ENCODE assay signal across 7 mouse cellular contexts in genomic region chr11:101968791-101969190, GRCm38 (mm10). TPM values are rescaled to one million over a fixed set of nuclear protein-coding genes. Genes with fewer than 3 reads are reported as not detected.
DNase-seq lines count a peak whose midpoint lies in the region; ATAC-seq and TF ChIP-seq lines count a peak whose summit lies in the region.

No protein-coding gene starts in this region.

- TF ChIP-seq CTCF in small intestine, adult 2 months (IDR thresholded peaks at IDR 0.05; ENCODE audit: extremely low read depth, insufficient read length, insufficient replicate concordance, low read depth, low read length), result peak; percentile 97

- peak; percentile 67 for DNase-seq in adrenal gland, adult 8-10 months
- peak; percentile 95 for DNase-seq in embryo, embryonic 10.5 days (ENCODE audit: low spot score)
- DNase-seq in gastrocnemius, postnatal 25 days, result peak; percentile 55
- DNase-seq in intestine, embryonic 14.5 days (ENCODE audit: low spot score), result peak; percentile 88
- peak; percentile 83 to 85 for DNase-seq in left cerebral cortex, postnatal 10 days (ENCODE audit: extremely low spot score in 1 of 2, low spot score in 2 of 2)
- DNase-seq in midbrain, embryonic 10.5 days (ENCODE audit: low spot score), result peak; percentile 82

- H3K4me2 ChIP-seq in intestine, embryonic 14.5 days (ENCODE audit: low read length), result no peak overlapping the region

- H3K4me3 ChIP-seq in intestine, embryonic 14.5 days (ENCODE audit: low read depth, low read length), result no peak overlapping the region
- peak overlapping the region; percentile 7; the same call in 1 of the 2 replicates for H3K4me3 ChIP-seq in midbrain, embryonic 10.5 days
- no peak overlapping the region for H3K4me3 ChIP-seq in small intestine, adult 2 months (ENCODE audit: low read depth, low read length)

- H3K4me1 ChIP-seq in intestine, embryonic 14.5 days (replicated peaks; ENCODE audit: control insufficient read depth, insufficient read depth, low read length), result peaks cover under 1% of the 10 kb centered on the region; the same call in 1 of the 2 replicates
- H3K4me1 ChIP-seq in midbrain, embryonic 10.5 days, result peaks cover 56% of the 10 kb centered on the region
- 0 out of 2 replicates have a peak, but pooled peaks cover 3% of the 10 kb centered on the region for H3K4me1 ChIP-seq in small intestine, adult 2 months (ENCODE audit: control insufficient read depth, insufficient read depth, insufficient read length, low read length)

- H3K9me3 ChIP-seq in intestine, embryonic 14.5 days (ENCODE audit: control insufficient read depth, low read length), result no peaks in the 10 kb centered on the region
- no peaks in the 10 kb centered on the region for H3K9me3 ChIP-seq in midbrain, embryonic 10.5 days (replicated peaks)

- H3K36me3 ChIP-seq in intestine, embryonic 14.5 days (ENCODE audit: control insufficient read depth, insufficient read depth, low read length), result no peaks in the 10 kb centered on the region
- H3K36me3 ChIP-seq in midbrain, embryonic 10.5 days, result no peaks in the 10 kb centered on the region
- no peaks in the 10 kb centered on the region for H3K36me3 ChIP-seq in small intestine, adult 2 months (ENCODE audit: control insufficient read depth, insufficient read depth, low read length)

- intact Hi-C loops in left cerebral cortex, postnatal 10 days (cut with DNase I), result loop anchor here (1.0 kb wide), 1 partner anchor 47 kb away; no protein-coding TSS in a partner anchor

- H3K27ac ChIP-seq in intestine, embryonic 14.5 days (ENCODE audit: low read depth), result no peak overlapping the region
- peak overlapping the region; percentile 53; the same call in 1 of the 2 replicates for H3K27ac ChIP-seq in midbrain, embryonic 10.5 days (replicated peaks)
- H3K27ac ChIP-seq in small intestine, adult 2 months (ENCODE audit: insufficient read depth, low read depth, low read length), result no peak overlapping the region

- no peak for TF ChIP-seq POLR2A in small intestine, adult 2 months (IDR thresholded peaks at IDR 0.05; ENCODE audit: low read depth, low read length)

- 0% methylated on average over 5 of the region's 5 CpGs for WGBS in intestine, embryonic 14.5 days
- WGBS in midbrain, embryonic 10.5 days, result under 1% methylated on average over 5 of the region's 5 CpGs
- WGBS in small intestine, adult 2 months, result 0% methylated on average over 5 of the region's 5 CpGs

- H3K9ac ChIP-seq in intestine, embryonic 14.5 days (ENCODE audit: low read length), result no peak overlapping the region

- ATAC-seq in intestine, embryonic 14.5 days (replicated peaks; ENCODE audit: low FRiP score, low TSS enrichment, low read depth), result peak; percentile 62; the same call in 1 of the 2 replicates

- peaks cover 39% of the 10 kb centered on the region for H3K27me3 ChIP-seq in intestine, embryonic 14.5 days (replicated peaks; ENCODE audit: control insufficient read depth, insufficient read depth, low read length)
- H3K27me3 ChIP-seq in midbrain, embryonic 10.5 days (ENCODE audit: low read depth, poor library complexity, severe bottlenecking), result peaks cover 51% of the 10 kb centered on the region
- H3K27me3 ChIP-seq in small intestine, adult 2 months (ENCODE audit: control insufficient read depth, insufficient read depth, low read length), result peaks cover 23% of the 10 kb centered on the region

RNA-seq across cellular contexts. Expression of gene Sost, which starts 2.0 kb away (rescaled TPM):
- not detected for total RNA-seq in adrenal gland, adult 8-10 months (2022)
- total RNA-seq in gastrocnemius, postnatal 25 days (2021), result not detected
- not detected in 2 replicates for polyA plus RNA-seq in intestine, embryonic 14.5 days (2014; fragmentation: Nextera tagmentation; extraction: Ambion mirVana)
- total RNA-seq in left cerebral cortex, postnatal 10 days (2021), result not detected
- polyA plus RNA-seq in midbrain, embryonic 10.5 days (2016; fragmentation: Nextera tagmentation; extraction: Ambion mirVana), result 0.25 and 0.26 TPM in 2 replicates
- polyA plus RNA-seq in small intestine, adult 2 months (2012; rRNA removed), result not detected in 2 replicates

RNA-seq across cellular contexts. Expression of gene Cfap97d1, which starts 15.3 kb away (rescaled TPM):
- not detected for total RNA-seq in adrenal gland, adult 8-10 months (2022)
- not detected for total RNA-seq in gastrocnemius, postnatal 25 days (2021)
- polyA plus RNA-seq in intestine, embryonic 14.5 days (2014; fragmentation: Nextera tagmentation; extraction: Ambion mirVana), result not detected in 2 replicates
- not detected for total RNA-seq in left cerebral cortex, postnatal 10 days (2021)
- polyA plus RNA-seq in midbrain, embryonic 10.5 days (2016; fragmentation: Nextera tagmentation; extraction: Ambion mirVana), result not detected in 2 replicates
- not detected in 2 replicates for polyA plus RNA-seq in small intestine, adult 2 months (2012; rRNA removed)

RNA-seq across cellular contexts. Expression of gene Dusp3, which starts 18.0 kb away (rescaled TPM):
- total RNA-seq in adrenal gland, adult 8-10 months (2022), result 100 to 1,000 TPM; 110 to 201 (median 145) TPM
- 100 to 1,000 TPM; 134 to 137 TPM for total RNA-seq in gastrocnemius, postnatal 25 days (2021)
- polyA plus RNA-seq in intestine, embryonic 14.5 days (2014; fragmentation: Nextera tagmentation; extraction: Ambion mirVana), result 25.3 and 27.0 TPM in 2 replicates
- 100 to 1,000 TPM; 138 to 142 TPM for total RNA-seq in left cerebral cortex, postnatal 10 days (2021)
- polyA plus RNA-seq in midbrain, embryonic 10.5 days (2016; fragmentation: Nextera tagmentation; extraction: Ambion mirVana), result 12.2 and 13.1 TPM in 2 replicates
- 27.9 and 28.0 TPM in 2 replicates for polyA plus RNA-seq in small intestine, adult 2 months (2012; rRNA removed)

RNA-seq across cellular contexts. Expression of gene Mpp3, which starts 59.5 kb away (rescaled TPM):
- total RNA-seq in adrenal gland, adult 8-10 months (2022), result 10 to 100 TPM; 14.5 to 75.4 (median 38.7) TPM
- total RNA-seq in gastrocnemius, postnatal 25 days (2021), result 10 to 100 TPM; 17.6 to 29.5 TPM
- 11.0 and 12.2 TPM in 2 replicates for polyA plus RNA-seq in intestine, embryonic 14.5 days (2014; fragmentation: Nextera tagmentation; extraction: Ambion mirVana)
- 10 to 100 TPM; 34.1 to 36.3 TPM for total RNA-seq in left cerebral cortex, postnatal 10 days (2021)
- polyA plus RNA-seq in midbrain, embryonic 10.5 days (2016; fragmentation: Nextera tagmentation; extraction: Ambion mirVana), result 13.3 and 16.9 TPM in 2 replicates
- 0.55 and 0.90 TPM in 2 replicates for polyA plus RNA-seq in small intestine, adult 2 months (2012; rRNA removed)
